Mouse (Mus musculus) stomach, embryonic 14.5 days (tissue): Measurements from ENCODE around the gene Olfr1317. TPM values are rescaled to one million over a fixed set of nuclear protein-coding genes. Genes with fewer than 3 reads are reported as not detected.

Source experiments
- ATAC-seq: fragments of 200-750 bp; cut with Nextera tagmentation; 2 replicates; pipeline ENCODE4 v1.8.0; 2017; ENCODE audit warnings: low read depth, moderate TSS enrichment; ENCODE audit not compliant: insufficient number of reproducible peaks, insufficient read depth, low FRiP score
- H3K27ac ChIP-seq: fragments of 300-500 bp; sonication (generic); 2 replicates; pipeline ENCODE4 v1.5.1; 2014; ENCODE audit warnings: mild to moderate bottlenecking, low read length, moderate library complexity, mixed read lengths
- H3K27me3 ChIP-seq: fragments of 300-500 bp; sonication (generic); 2 replicates; pipeline ENCODE4 v1.6.1; 2014; ENCODE audit warnings: low read length, control low read depth, mixed read lengths; ENCODE audit not compliant: control insufficient read depth, insufficient read depth
- H3K36me3 ChIP-seq: fragments of 300-500 bp; sonication (generic); 2 replicates; pipeline ENCODE4 v1.6.1; 2014; ENCODE audit warnings: mild to moderate bottlenecking, control low read depth, low read length, moderate library complexity, mixed read lengths; ENCODE audit not compliant: control insufficient read depth, insufficient read depth
- H3K4me1 ChIP-seq: fragments of 300-500 bp; sonication (generic); 2 replicates; pipeline ENCODE4 v1.6.1; 2014; ENCODE audit warnings: low read length, control low read depth, mixed read lengths; ENCODE audit not compliant: control insufficient read depth, insufficient read depth
- H3K4me2 ChIP-seq: fragments of 300-500 bp; sonication (generic); replicated peaks from 2 replicates; pipeline ENCODE4 v1.6.1; 2014; ENCODE audit warnings: low read depth, low read length, control low read depth
- H3K4me3 ChIP-seq: fragments of 300-500 bp; sonication (generic); 2 replicates; pipeline ENCODE4 v1.5.1; 2014; ENCODE audit warnings: low read depth, low read length, control low read depth
- H3K9ac ChIP-seq: fragments of 300-500 bp; sonication (generic); replicated peaks from 2 replicates; pipeline ENCODE4 v1.6.1; 2014; ENCODE audit warnings: low read depth, mild to moderate bottlenecking, control low read depth, low read length, moderate library complexity, mixed read lengths
- H3K9me3 ChIP-seq: fragments of 300-500 bp; sonication (generic); 2 replicates; pipeline ENCODE4 v1.6.1; 2016; ENCODE audit warnings: low read depth, low read length, control low read depth; ENCODE audit not compliant: control insufficient read depth
- WGBS: fragments of 180-500 bp; shearing (Covaris S2); extraction: QIAGEN DNeasy Blood & Tissue Kit; methylation state at CpG from one replicate; pipeline ENCODE4 v1.1.7; 2014; 5-methylcytosine and 5-hydroxymethylcytosine counted together
- polyA plus RNA-seq: library from polyadenylated mRNA; unstranded; fragments of >200 nt; fragmentation: Nextera tagmentation; extraction: Ambion mirVana; gene quantifications from 2 replicates; pipeline ENCODE4 v1.2.1, GENCODE M21; 2014

The Olfr1317 gene
- not detected in 2 replicates for polyA plus RNA-seq

DNA sequence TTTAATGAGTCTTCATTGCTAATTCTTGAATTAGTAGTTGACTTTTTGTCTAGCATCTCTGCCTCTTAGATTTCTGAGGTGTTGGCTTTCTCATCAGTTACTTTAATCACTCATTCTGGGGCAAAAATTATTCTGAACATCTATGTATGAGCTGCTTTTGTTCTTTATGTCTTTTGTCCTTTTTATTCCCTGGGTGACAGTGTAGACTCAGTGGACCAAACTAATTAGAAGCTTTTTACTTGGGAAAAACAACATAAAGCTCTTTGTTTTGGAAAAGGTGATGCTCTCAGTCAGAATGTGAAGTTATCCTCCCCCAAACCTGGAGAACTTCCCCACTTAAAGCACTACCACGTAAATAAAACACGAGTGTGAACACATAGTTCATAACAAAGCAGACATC lies at the start of gene Olfr1317:
Olfr1317 (plus strand) TSS at position 301 of the 400 bp plus-strand sequence.
- no peak for ATAC-seq
- 64% methylated on average over 2 of the region's 2 CpGs for WGBS
- no peak within 1 kb of the TSS for H3K9ac ChIP-seq

DNA sequence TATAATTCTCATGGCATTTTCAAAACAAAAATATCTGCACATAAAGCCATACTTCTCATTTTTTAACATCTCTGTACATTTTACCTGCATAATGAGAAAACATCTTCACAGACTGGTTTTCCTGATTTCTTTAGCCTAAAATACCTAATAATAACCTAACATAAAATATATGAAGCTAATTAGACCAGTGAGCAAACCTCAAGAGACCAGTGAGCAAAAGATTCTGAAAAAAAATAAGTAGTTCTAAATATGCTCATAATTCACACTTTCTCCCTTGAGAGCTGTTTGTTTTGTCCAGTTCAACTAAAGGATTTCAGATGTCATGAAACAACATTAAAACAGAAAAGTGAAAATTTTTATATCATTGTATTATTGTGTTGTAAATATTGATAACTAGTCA lies 43.4 kb upstream of the Olfr1317 start, which contains the start of gene Olfr1314:
Olfr1314 (minus strand) TSS at position 101 of the 400 bp plus-strand sequence.
- no peak within 1 kb of the TSS for H3K9ac ChIP-seq
- no peak within 1 kb of the TSS for H3K4me3 ChIP-seq
- H3K36me3 ChIP-seq: no peaks in the 10 kb centered on the region
- no peak within 1 kb of the TSS for H3K4me2 ChIP-seq
- no peaks in the 10 kb centered on the region for H3K9me3 ChIP-seq
- no peak within 1 kb of the TSS for H3K27ac ChIP-seq
- ATAC-seq: no peak
- H3K27me3 ChIP-seq: no peaks in the 10 kb centered on the region
- H3K4me1 ChIP-seq: no peaks in the 10 kb centered on the region

More for the DNA sequence above, at the start of gene Olfr1317:
- Histone ChIP-seq H3K36me3 (no peaks in the 10 kb centered on the region), H3K4me2 (no peak within 1 kb of the TSS), H3K27ac (no peak within 1 kb of the TSS), H3K4me3 (no peak within 1 kb of the TSS), H3K27me3 (no peaks in the 10 kb centered on the region), H3K9me3 (no peaks in the 10 kb centered on the region), H3K4me1 (no peaks in the 10 kb centered on the region)

DNA sequence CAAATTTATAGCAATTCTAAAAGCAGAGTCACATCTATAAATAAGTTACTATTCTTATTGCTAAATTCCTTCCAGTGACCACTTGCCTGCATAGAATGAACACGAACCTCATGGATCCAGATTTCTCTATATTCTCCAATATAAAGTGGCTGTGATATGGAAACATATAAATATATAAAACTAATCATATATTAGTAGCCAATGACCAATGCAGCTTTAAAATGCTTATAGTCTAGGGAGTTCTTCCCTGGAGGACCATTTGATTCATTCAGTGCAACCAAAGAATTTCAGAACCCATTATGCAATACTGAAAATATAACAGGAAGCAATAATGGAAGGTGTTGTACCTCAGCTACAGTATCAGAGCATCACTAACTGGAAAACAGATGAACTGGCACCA lies 24.8 kb upstream of the Olfr1317 start, which contains the start of gene Olfr1315-ps1:
Olfr1315-ps1 (minus strand) TSS at position 101 of the 400 bp plus-strand sequence.
- H3K4me1 ChIP-seq: no peaks in the 10 kb centered on the region
- no peaks in the 10 kb centered on the region for H3K27me3 ChIP-seq
- 73% methylated on average over 1 of the region's 1 CpGs for WGBS
- H3K4me3 ChIP-seq: no peak within 1 kb of the TSS
- no peak within 1 kb of the TSS for H3K9ac ChIP-seq
- H3K36me3 ChIP-seq: no peaks in the 10 kb centered on the region
- H3K9me3 ChIP-seq: no peaks in the 10 kb centered on the region
- H3K4me2 ChIP-seq: no peak within 1 kb of the TSS
- H3K27ac ChIP-seq: no peak within 1 kb of the TSS
- ATAC-seq: no peak

DNA sequence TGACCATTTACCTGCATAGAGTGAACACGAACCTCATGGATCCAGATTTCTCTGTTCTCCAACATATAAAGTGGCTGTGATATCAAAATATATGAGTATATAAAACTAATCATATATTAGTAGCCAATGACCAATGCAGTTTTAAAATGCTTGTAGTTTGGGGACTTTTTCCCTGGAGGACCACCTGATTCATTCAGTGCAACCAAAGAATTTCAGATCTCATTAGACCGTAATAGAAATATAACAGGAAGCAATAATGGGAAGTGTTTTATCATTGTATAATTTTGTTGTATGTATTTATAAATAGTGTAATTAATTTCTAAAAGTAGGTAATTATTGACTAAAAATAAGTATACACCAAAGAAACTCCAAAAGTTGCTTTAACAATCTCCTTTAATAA lies 5.3 kb upstream of the Olfr1317 start, which contains the start of gene Olfr1316:
Olfr1316 (minus strand) TSS at position 101 of the 400 bp plus-strand sequence.
- Histone ChIP-seq H3K27ac (no peak within 1 kb of the TSS), H3K4me3 (no peak within 1 kb of the TSS), H3K27me3 (no peaks in the 10 kb centered on the region), H3K4me1 (no peaks in the 10 kb centered on the region), H3K36me3 (no peaks in the 10 kb centered on the region), H3K4me2 (no peak within 1 kb of the TSS), H3K9me3 (no peaks in the 10 kb centered on the region), H3K9ac (no peak within 1 kb of the TSS)
- ATAC-seq: no peak
- WGBS: 87% methylated on average over 2 of the region's 2 CpGs

DNA sequence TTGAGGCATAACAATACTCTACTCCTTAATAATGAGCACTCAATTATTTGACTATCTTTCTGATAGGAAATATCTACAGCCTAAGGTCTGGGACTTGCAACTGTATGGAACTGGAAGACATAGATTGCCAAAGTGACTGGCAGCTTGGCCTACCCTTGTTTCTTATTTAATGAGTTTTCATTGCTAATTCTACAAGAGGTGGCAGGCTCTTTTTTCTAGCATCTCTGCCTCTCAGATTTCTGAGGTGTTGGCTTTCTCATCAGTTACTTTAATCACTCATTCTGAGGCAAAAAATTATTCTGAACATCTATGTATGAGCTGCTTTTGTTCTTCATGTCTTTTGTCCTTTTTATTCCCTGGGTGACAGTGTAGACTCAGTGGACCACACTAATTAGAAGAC lies 13.8 kb downstream of the Olfr1317 start, which contains the start of gene Olfr1318:
Olfr1318 (plus strand) TSS at position 301 of the 400 bp plus-strand sequence.
- H3K27ac ChIP-seq: no peak within 1 kb of the TSS
- H3K4me1 ChIP-seq: no peaks in the 10 kb centered on the region
- H3K36me3 ChIP-seq: no peaks in the 10 kb centered on the region
- no peak within 1 kb of the TSS for H3K4me3 ChIP-seq
- no peak within 1 kb of the TSS for H3K4me2 ChIP-seq
- H3K27me3 ChIP-seq: no peaks in the 10 kb centered on the region
- no peak for ATAC-seq
- H3K9me3 ChIP-seq: no peaks in the 10 kb centered on the region
- no peak within 1 kb of the TSS for H3K9ac ChIP-seq

Other genes with a start within 250 kb of the Olfr1317 start
- not detected in 2 replicates for gene Olfr1306, start 224.1 kb upstream of the Olfr1317 start, polyA plus RNA-seq
- not detected in 2 replicates for gene Olfr1307, start 190.9 kb upstream of the Olfr1317 start, polyA plus RNA-seq
- not detected in 2 replicates for gene Olfr1308, start 175.4 kb upstream of the Olfr1317 start, polyA plus RNA-seq
- not detected in 2 replicates for gene Olfr1309, start 150.0 kb upstream of the Olfr1317 start, polyA plus RNA-seq
- gene Olfr1310, start 127.6 kb upstream of the Olfr1317 start, polyA plus RNA-seq: not detected in 2 replicates
- not detected in 2 replicates for gene Olfr1311, start 115.9 kb upstream of the Olfr1317 start, polyA plus RNA-seq
- gene Olfr1312, start 90.1 kb upstream of the Olfr1317 start, polyA plus RNA-seq: not detected in 2 replicates
- not detected in 2 replicates for gene Olfr1313, start 62.5 kb upstream of the Olfr1317 start, polyA plus RNA-seq
- not detected in 2 replicates for gene Olfr1314, start 43.5 kb upstream of the Olfr1317 start, polyA plus RNA-seq
- not detected in 2 replicates for gene Olfr1315-ps1, start 24.9 kb upstream of the Olfr1317 start, polyA plus RNA-seq
- not detected in 2 replicates for gene Olfr1316, start 5.4 kb upstream of the Olfr1317 start, polyA plus RNA-seq
- gene Olfr1318, start 13.9 kb downstream of the Olfr1317 start, polyA plus RNA-seq: not detected in 2 replicates
- gene Lpcat4, start 99.1 kb downstream of the Olfr1317 start, polyA plus RNA-seq: 23.0 and 26.4 TPM in 2 replicates
- not detected in 2 replicates for gene Nutm1, start 119.0 kb downstream of the Olfr1317 start, polyA plus RNA-seq
- gene Nop10, start 121.6 kb downstream of the Olfr1317 start, polyA plus RNA-seq: 197 and 199 TPM in 2 replicates
- 18.9 and 19.9 TPM in 2 replicates for gene Slc12a6, start 125.5 kb downstream of the Olfr1317 start, polyA plus RNA-seq
- gene Gm21985, start 126.0 kb downstream of the Olfr1317 start, polyA plus RNA-seq: not detected in 2 replicates
- 90.8 and 98.1 TPM in 2 replicates for gene Emc4, start 227.7 kb downstream of the Olfr1317 start, polyA plus RNA-seq
- gene Katnbl1, start 238.9 kb downstream of the Olfr1317 start, polyA plus RNA-seq: 47.7 and 49.3 TPM in 2 replicates